Mouse (Mus musculus) midbrain, embryonic 15.5 days (tissue): ENCODE measurements around the gene Eva1b. TPM values are rescaled to one million over a fixed set of nuclear protein-coding genes. Genes with fewer than 3 reads are reported as not detected.

Experiments used
- ATAC-seq: fragments of 200-750 bp; cut with Nextera tagmentation; replicated peaks from 2 replicates; pipeline ENCODE4 v1.8.0; 2017; ENCODE audit warnings: moderate TSS enrichment
- H3K27ac ChIP-seq: fragments of 300-500 bp; sonication (generic); 2 replicates; pipeline ENCODE4 v1.5.1; 2015; ENCODE audit warnings: mild to moderate bottlenecking, inconsistent platforms
- H3K27me3 ChIP-seq: fragments of 300-500 bp; sonication (generic); replicated peaks from 2 replicates; pipeline ENCODE4 v1.6.1; 2015; ENCODE audit warnings: inconsistent platforms
- H3K36me3 ChIP-seq: fragments of 300-500 bp; sonication (generic); replicated peaks from 2 replicates; pipeline ENCODE4 v1.6.1; 2015; ENCODE audit warnings: inconsistent platforms
- H3K4me1 ChIP-seq: fragments of 300-500 bp; sonication (generic); 2 replicates; pipeline ENCODE4 v1.6.1; 2015; ENCODE audit warnings: inconsistent platforms
- H3K4me2 ChIP-seq: fragments of 300-500 bp; sonication (generic); 2 replicates; pipeline ENCODE4 v1.6.1; 2015; ENCODE audit warnings: inconsistent platforms, mild to moderate bottlenecking, moderate library complexity
- H3K4me3 ChIP-seq: fragments of 300-500 bp; sonication (generic); 2 replicates; pipeline ENCODE4 v1.5.1; 2015; ENCODE audit warnings: mild to moderate bottlenecking, inconsistent platforms
- H3K9ac ChIP-seq: fragments of 300-500 bp; sonication (generic); 2 replicates; pipeline ENCODE4 v1.6.1; 2015; ENCODE audit warnings: mild to moderate bottlenecking, inconsistent platforms
- H3K9me3 ChIP-seq: fragments of 300-500 bp; sonication (generic); 2 replicates; pipeline ENCODE4 v1.6.1; 2016; ENCODE audit warnings: inconsistent platforms
- WGBS: fragments of 180-500 bp; shearing (Covaris S2); methylation state at CpG from one replicate; pipeline ENCODE4 v1.1.7; 2015; ENCODE audit warnings: mixed read lengths; 5-methylcytosine and 5-hydroxymethylcytosine counted together
- polyA plus RNA-seq: library from polyadenylated mRNA; unstranded; fragments of >200 nt; fragmentation: Nextera tagmentation; extraction: Ambion mirVana; gene quantifications from 2 replicates; pipeline ENCODE4 v1.2.1, GENCODE M21; 2015

The Eva1b gene
- polyA plus RNA-seq, 1 experiment from 2014 or later, result 12.0 TPM

- Histone ChIP-seq H3K4me2 (peak overlapping the region; percentile 59), H3K4me3 (no peak overlapping the region)
These were observed 2.3 kb downstream of the Eva1b start for GRCm38 (mm10) chr4:126149798-126150197.

GRCm38 (mm10) chr4:126150297-126150948, 2.9 kb downstream of the Eva1b start:
- peak overlapping the region; percentile 59; the same call in 1 of the 2 replicates for H3K4me2 ChIP-seq
- H3K4me1 ChIP-seq, result peaks cover 22% of the 10 kb centered on the region
- no peak overlapping the region for H3K27ac ChIP-seq
- no peak for ATAC-seq
- no peaks in the 10 kb centered on the region for H3K9me3 ChIP-seq
- 54% methylated on average over 16 of the region's 16 CpGs for WGBS
- no peak overlapping the region for H3K9ac ChIP-seq
- no peaks in the 10 kb centered on the region for H3K36me3 ChIP-seq
- H3K4me3 ChIP-seq, result no peak overlapping the region
- H3K27me3 ChIP-seq, result peaks cover 38% of the 10 kb centered on the region

More at GRCm38 (mm10) chr4:126149798-126150197, 2.3 kb downstream of the Eva1b start:
- no peak for ATAC-seq
- WGBS, result 42% methylated on average over 10 of the region's 10 CpGs
- Histone ChIP-seq H3K27me3 (peaks cover 38% of the 10 kb centered on the region), H3K4me1 (peaks cover 22% of the 10 kb centered on the region), H3K9me3 (no peaks in the 10 kb centered on the region), H3K27ac (no peak overlapping the region), H3K36me3 (no peaks in the 10 kb centered on the region), H3K9ac (no peak overlapping the region)

GRCm38 (mm10) chr4:126150949-126151320, 3.4 kb downstream of the Eva1b start:
- no peaks in the 10 kb centered on the region for H3K9me3 ChIP-seq
- H3K9ac ChIP-seq, result no peak overlapping the region
- no peak overlapping the region for H3K4me3 ChIP-seq
- WGBS, result 65% methylated on average over 6 of the region's 6 CpGs
- H3K4me1 ChIP-seq, result peaks cover 22% of the 10 kb centered on the region
- H3K27ac ChIP-seq, result no peak overlapping the region
- ATAC-seq, result no peak
- H3K27me3 ChIP-seq, result peaks cover 38% of the 10 kb centered on the region
- H3K4me2 ChIP-seq, result no peak overlapping the region
- H3K36me3 ChIP-seq, result no peaks in the 10 kb centered on the region

GRCm38 (mm10) chr4:126151701-126152440, 4.3 kb downstream of the Eva1b start:
- WGBS, result 84% methylated on average over 16 of the region's 16 CpGs
- no peaks in the 10 kb centered on the region for H3K36me3 ChIP-seq

GRCm38 (mm10) chr4:126152864-126153263, 5.3 kb downstream of the Eva1b start:
- Histone ChIP-seq H3K4me2 (no peak overlapping the region), H3K27ac (no peak overlapping the region), H3K36me3 (no peaks in the 10 kb centered on the region), H3K4me1 (peaks cover 16% of the 10 kb centered on the region), H3K27me3 (peaks cover 32% of the 10 kb centered on the region), H3K9me3 (no peaks in the 10 kb centered on the region), H3K4me3 (no peak overlapping the region), H3K9ac (no peak overlapping the region)
- ATAC-seq, result no peak
- 62% methylated on average over 14 of the region's 14 CpGs for WGBS

More at GRCm38 (mm10) chr4:126151701-126152440, 4.3 kb downstream of the Eva1b start:
- no peak for ATAC-seq
- H3K9me3 ChIP-seq, result no peaks in the 10 kb centered on the region
- H3K4me3 ChIP-seq, result no peak overlapping the region
- H3K27ac ChIP-seq, result no peak overlapping the region
- H3K9ac ChIP-seq, result no peak overlapping the region
- no peak overlapping the region for H3K4me2 ChIP-seq
- peaks cover 22% of the 10 kb centered on the region for H3K4me1 ChIP-seq
- peaks cover 38% of the 10 kb centered on the region for H3K27me3 ChIP-seq

- Histone ChIP-seq H3K4me2 (no peak overlapping the region), H3K4me1 (no peaks in the 10 kb centered on the region), H3K9me3 (no peaks in the 10 kb centered on the region), H3K27ac (peak overlapping the region; percentile 53), H3K9ac (no peak overlapping the region), H3K4me3 (no peak overlapping the region), H3K36me3 (no peaks in the 10 kb centered on the region), H3K27me3 (peaks cover 8% of the 10 kb centered on the region)
- 74% methylated on average over 4 of the region's 4 CpGs for WGBS
- no peak for ATAC-seq
These were observed 7.6 kb downstream of the Eva1b start for GRCm38 (mm10) chr4:126155183-126155582.

GRCm38 (mm10) chr4:126155869-126156268, 8.3 kb downstream of the Eva1b start:
- H3K27ac ChIP-seq, result peak overlapping the region; percentile 53
- H3K27me3 ChIP-seq, result peaks cover 2% of the 10 kb centered on the region; the same call in 1 of the 2 replicates
- no peak overlapping the region for H3K4me3 ChIP-seq
- H3K36me3 ChIP-seq, result no peaks in the 10 kb centered on the region
- 63% methylated on average over 2 of the region's 2 CpGs for WGBS
- H3K9ac ChIP-seq, result no peak overlapping the region
- H3K9me3 ChIP-seq, result no peaks in the 10 kb centered on the region
- ATAC-seq, result peak; percentile 58; the same call in 1 of the 2 replicates
- H3K4me1 ChIP-seq, result no peaks in the 10 kb centered on the region
- no peak overlapping the region for H3K4me2 ChIP-seq

GRCm38 (mm10) chr4:126156617-126157016, 9.1 kb downstream of the Eva1b start:
- no peak overlapping the region for H3K9ac ChIP-seq
- no peak overlapping the region for H3K4me2 ChIP-seq
- H3K4me3 ChIP-seq, result no peak overlapping the region
- no peaks in the 10 kb centered on the region for H3K4me1 ChIP-seq
- H3K36me3 ChIP-seq, result no peaks in the 10 kb centered on the region
- H3K9me3 ChIP-seq, result no peaks in the 10 kb centered on the region
- H3K27ac ChIP-seq, result 0 out of 2 replicates have a peak overlapping the region, but pooled peaks have one; percentile 53
- ATAC-seq, result no peak
- no peaks in the 10 kb centered on the region for H3K27me3 ChIP-seq
- 59% methylated on average over 5 of the region's 5 CpGs for WGBS

- no peak for ATAC-seq
- 86% methylated on average over 6 of the region's 6 CpGs for WGBS
- Histone ChIP-seq H3K4me1 (peaks cover 3% of the 10 kb centered on the region; the same call in 1 of the 2 replicates), H3K4me3 (no peak overlapping the region), H3K36me3 (no peaks in the 10 kb centered on the region), H3K27me3 (no peaks in the 10 kb centered on the region), H3K27ac (no peak overlapping the region), H3K9ac (no peak overlapping the region), H3K4me2 (no peak overlapping the region), H3K9me3 (no peaks in the 10 kb centered on the region)
These were observed 10.0 kb downstream of the Eva1b start for GRCm38 (mm10) chr4:126157562-126157961.

GRCm38 (mm10) chr4:126159455-126159854, 11.9 kb downstream of the Eva1b start:
- no peak overlapping the region for H3K27ac ChIP-seq
- no peak for ATAC-seq
- no peak overlapping the region for H3K9ac ChIP-seq
- H3K4me1 ChIP-seq, result peaks cover 11% of the 10 kb centered on the region
- no peaks in the 10 kb centered on the region for H3K36me3 ChIP-seq
- 71% methylated on average over 8 of the region's 8 CpGs for WGBS
- H3K9me3 ChIP-seq, result no peaks in the 10 kb centered on the region
- H3K4me3 ChIP-seq, result no peak overlapping the region
- no peak overlapping the region for H3K4me2 ChIP-seq
- no peaks in the 10 kb centered on the region for H3K27me3 ChIP-seq

GRCm38 (mm10) chr4:126160981-126161380, 13.4 kb downstream of the Eva1b start:
- no peaks in the 10 kb centered on the region for H3K27me3 ChIP-seq
- ATAC-seq, result no peak
- WGBS, result 91% methylated on average over 8 of the region's 8 CpGs
- no peak overlapping the region for H3K4me2 ChIP-seq
- H3K9me3 ChIP-seq, result no peaks in the 10 kb centered on the region
- no peak overlapping the region for H3K4me3 ChIP-seq
- peaks cover 11% of the 10 kb centered on the region for H3K4me1 ChIP-seq
- H3K9ac ChIP-seq, result no peak overlapping the region
- no peaks in the 10 kb centered on the region for H3K36me3 ChIP-seq
- H3K27ac ChIP-seq, result no peak overlapping the region

GRCm38 (mm10) chr4:126161456-126161855, 13.9 kb downstream of the Eva1b start:
- no peak overlapping the region for H3K4me2 ChIP-seq
- WGBS, result 91% methylated on average over 6 of the region's 6 CpGs
- H3K4me3 ChIP-seq, result no peak overlapping the region
- ATAC-seq, result no peak
- peaks cover 11% of the 10 kb centered on the region for H3K4me1 ChIP-seq
- no peaks in the 10 kb centered on the region for H3K9me3 ChIP-seq
- H3K27me3 ChIP-seq, result no peaks in the 10 kb centered on the region
- peaks cover 3% of the 10 kb centered on the region; the same call in 1 of the 2 replicates for H3K36me3 ChIP-seq
- no peak overlapping the region for H3K9ac ChIP-seq
- no peak overlapping the region for H3K27ac ChIP-seq
